Mouse (Mus musculus) effector memory CD4-positive, alpha-beta T cell, adult 5 months (primary cell): ENCODE measurements around the gene Cyp2a12. TPM values are rescaled to one million over a fixed set of nuclear protein-coding genes. Genes with fewer than 3 reads are reported as not detected.

Source experiments
- polyA plus RNA-seq: library from polyadenylated mRNA; unstranded; fragments of 100-300 nt; shearing (Covaris generic); gene quantifications from one replicate; pipeline ENCODE4 v1.2.1, GENCODE M21; 2017

The Cyp2a12 gene
- polyA plus RNA-seq, result not detected

GRCm38 (mm10) chr7:27028789-27029188 is at the start of gene Cyp2a12:
Cyp2a12 (plus strand) TSS chr7:27029081.

Other genes starting within 250 kb of the Cyp2a12 start
- 0.20 TPM for gene Cyp2g1, start 220.2 kb upstream of the Cyp2a12 start, polyA plus RNA-seq
- gene Cyp2a5, start 193.8 kb upstream of the Cyp2a12 start, polyA plus RNA-seq, result not detected
- not detected for gene Cyp2a22, start 89.7 kb upstream of the Cyp2a12 start, polyA plus RNA-seq
- not detected for gene Cyp2f2, start 90.8 kb downstream of the Cyp2a12 start, polyA plus RNA-seq
- gene Cyp2t4, start 124.6 kb downstream of the Cyp2a12 start, polyA plus RNA-seq, result not detected
- gene Egln2, start 137.7 kb downstream of the Cyp2a12 start, polyA plus RNA-seq, result 73.8 TPM
- gene Rab4b, start 149.8 kb downstream of the Cyp2a12 start, polyA plus RNA-seq, result 141 TPM
- 0.65 TPM for gene Gm21983, start 152.0 kb downstream of the Cyp2a12 start, polyA plus RNA-seq
- not detected for gene Mia, start 152.1 kb downstream of the Cyp2a12 start, polyA plus RNA-seq
- 2.0 TPM for gene BC024978, start 166.7 kb downstream of the Cyp2a12 start, polyA plus RNA-seq
- gene Snrpa, start 167.2 kb downstream of the Cyp2a12 start, polyA plus RNA-seq, result 67.6 TPM
- gene Itpkc, start 199.6 kb downstream of the Cyp2a12 start, polyA plus RNA-seq, result 20.4 TPM
- 14.5 TPM for gene Coq8b, start 203.9 kb downstream of the Cyp2a12 start, polyA plus RNA-seq
- gene Numbl, start 229.4 kb downstream of the Cyp2a12 start, polyA plus RNA-seq, result 2.2 TPM